Mouse (Mus musculus) embryo, embryonic 11.5 days (tissue): ENCODE measurements around the gene Omt2b.
A peak's percentile ranks its signal among the peaks of the same experiment; 100 is the strongest.
"Not testable (repeated sequence)": the region's sequence is repeated elsewhere in the genome, so short reads cannot be mapped to it uniquely, and the experiment has no call there.

Source experiments
- DNase-seq: peaks from one replicate; pipeline ENCODE4 v3.0.0-alpha.2; 2012; ENCODE audit warnings: low read depth, low spot score

Gene Omt2b

GRCm38 (mm10) chr9:78351504-78352220 lies 24.3 kb downstream of the Omt2b start:
- no peak for DNase-seq

DNA sequence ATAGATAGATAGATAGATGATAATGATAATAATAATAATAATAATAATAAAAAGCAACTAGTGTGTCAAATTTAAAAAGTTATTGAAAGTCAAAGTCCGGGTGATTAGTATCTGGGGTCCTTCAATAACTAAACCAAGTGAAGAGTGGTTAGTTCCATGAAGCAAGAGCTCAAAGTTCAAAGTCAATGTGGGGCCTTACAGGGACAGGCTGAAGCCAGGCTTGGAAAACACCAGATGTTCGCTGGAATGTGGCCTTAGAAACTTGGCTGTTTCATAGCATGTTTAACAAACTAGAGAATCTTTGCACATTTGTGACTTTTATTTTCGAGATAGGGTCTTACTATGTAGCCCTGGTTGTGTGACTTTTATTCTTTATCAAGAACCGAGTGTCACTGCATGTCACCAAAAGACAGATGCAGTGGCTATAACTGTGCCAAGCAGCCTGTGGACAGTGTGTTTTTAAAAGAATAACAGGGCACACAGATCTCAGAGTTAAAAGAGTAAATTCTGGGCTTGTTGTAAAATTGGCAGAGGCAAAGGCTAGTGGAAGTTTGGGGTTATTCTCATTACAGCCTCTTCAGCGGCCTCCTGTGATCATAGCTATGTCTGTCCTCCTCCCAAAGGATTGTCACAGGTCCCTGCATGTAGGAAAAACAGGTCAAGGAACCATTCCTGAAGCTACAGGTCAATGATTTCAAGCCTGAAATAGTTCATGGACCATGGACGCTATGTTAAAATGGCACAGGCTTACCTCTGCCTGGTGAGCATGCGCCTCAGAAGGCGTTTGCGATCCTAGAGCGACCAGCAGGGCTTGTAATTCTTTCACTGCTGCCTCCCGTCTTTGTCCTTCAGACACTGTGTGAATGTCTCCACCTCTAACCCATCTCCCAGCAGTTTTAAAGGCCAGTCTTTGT lies 27.5 kb downstream of the Omt2b start:
- DNase-seq: no peak

- DNase-seq: no peak
Observed at GRCm38 (mm10) chr9:78355611-78356010, 28.2 kb downstream of the Omt2b start, which contains the start of gene Gsta2. Gene Gsta2, minus strand, starts transcription at chr9:78355788.

DNA sequence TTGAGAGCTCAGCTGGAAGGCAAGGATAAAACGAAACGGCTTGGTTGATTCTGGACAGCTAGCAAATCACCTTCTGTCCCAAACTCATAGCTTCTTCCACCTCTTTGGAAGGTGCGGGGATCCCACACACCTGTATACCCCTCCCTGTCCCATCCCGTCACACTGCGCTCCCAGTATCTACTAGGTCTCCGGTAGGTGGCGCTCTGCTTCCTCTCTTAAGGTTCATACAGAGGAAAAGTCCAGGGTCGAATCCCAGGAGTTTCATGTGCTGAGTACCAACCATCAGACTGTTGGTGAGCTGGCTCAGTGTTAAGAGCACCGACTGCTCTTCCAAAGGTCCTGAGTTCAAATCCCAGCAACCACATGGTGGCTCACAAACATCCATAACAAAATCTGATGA lies 30.7 kb downstream of the Omt2b start:
- peak; percentile 54 for DNase-seq

- DNase-seq: no peak
Observed at GRCm38 (mm10) chr9:78359750-78360483, 32.5 kb downstream of the Omt2b start.

DNA sequence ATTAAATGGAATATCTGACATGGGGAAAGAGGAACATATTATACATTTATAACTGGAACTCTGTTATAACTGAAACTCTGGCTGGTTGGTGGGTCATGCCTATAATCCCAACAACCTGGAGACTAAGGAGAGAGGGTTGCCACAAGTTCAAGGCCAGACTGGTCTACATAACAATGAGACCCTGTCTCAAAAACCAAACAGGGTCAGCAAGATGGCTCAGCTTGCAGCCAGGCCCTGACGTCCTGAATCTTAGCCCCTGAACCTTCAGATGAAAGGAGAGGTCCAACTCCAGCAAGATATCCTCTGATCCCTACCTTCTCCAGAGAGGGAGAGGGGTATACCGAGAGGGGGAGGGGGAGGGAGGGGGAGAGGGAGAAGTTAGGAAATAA lies 33.1 kb downstream of the Omt2b start:
- no peak for DNase-seq

DNA sequence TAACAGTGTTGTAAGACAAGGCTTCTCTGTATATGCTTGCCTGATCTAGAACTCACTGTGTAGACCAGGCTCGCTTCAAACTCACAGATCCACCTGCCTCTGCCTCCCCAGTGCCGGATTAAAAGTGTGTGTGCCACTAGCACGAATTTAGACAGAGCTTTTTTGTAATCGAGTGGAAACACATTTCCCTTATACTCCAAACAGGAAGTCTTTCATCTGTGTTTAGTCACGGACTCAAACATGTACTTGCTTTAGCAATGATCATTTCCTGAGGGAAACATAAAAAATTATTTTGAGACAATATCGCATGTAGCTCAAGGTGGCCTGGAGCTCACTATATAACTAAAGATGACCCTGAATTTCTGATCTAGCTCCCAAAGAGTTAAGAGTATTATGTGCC lies 36.0 kb downstream of the Omt2b start:
- no peak for DNase-seq

DNA sequence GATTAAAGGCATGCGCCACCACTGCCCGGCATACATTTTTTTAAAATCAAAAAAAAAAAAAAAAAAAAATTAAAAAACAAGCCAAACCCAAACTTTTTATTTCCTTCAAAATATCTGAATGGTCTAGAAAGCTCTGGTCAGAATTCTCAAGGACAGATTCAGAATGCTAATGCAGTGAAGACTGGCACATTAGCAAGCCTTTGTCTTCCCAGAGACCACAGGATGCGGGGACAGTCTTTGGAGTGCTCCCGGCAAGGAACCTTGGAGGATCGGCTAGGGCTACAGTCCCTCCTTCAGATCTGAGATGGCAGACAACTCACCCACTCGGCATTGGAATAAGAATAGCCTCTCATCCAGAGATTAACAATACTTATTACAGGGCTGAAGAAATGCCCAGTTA lies 37.3 kb downstream of the Omt2b start:
- DNase-seq: no peak

DNA sequence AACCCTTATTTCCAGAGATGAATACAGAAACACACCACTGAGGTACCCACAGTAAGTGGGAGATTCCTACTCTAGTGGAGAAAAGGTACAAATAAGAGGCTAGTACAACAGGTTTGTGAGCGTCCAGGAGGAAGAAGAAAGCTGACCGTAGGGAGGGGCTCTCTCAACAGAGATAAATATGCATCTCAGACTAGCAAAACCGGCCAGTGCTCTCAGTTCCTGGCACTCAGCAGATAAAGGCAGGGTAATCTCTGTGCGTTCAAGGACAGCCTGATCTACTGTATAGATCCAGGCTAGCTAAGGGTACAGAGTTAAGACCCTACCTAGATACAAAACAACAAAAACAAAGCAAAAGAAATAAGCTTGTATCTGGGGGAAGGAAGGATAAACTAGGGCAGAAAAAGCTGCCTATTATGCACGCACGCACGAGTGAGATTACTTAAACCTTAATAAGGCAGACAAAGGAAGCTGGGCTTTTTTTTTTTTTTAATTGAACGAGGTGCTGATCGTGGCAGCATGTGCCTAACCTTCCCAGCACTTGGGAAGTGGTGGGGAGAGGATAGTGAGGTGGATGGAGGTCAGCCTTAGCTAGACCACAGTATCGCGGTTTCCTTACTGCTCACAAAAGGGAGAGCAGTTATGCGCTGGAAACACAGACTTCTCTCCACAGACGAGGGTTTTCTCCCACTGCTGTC lies 38.6 kb downstream of the Omt2b start:
- no peak for DNase-seq

DNA sequence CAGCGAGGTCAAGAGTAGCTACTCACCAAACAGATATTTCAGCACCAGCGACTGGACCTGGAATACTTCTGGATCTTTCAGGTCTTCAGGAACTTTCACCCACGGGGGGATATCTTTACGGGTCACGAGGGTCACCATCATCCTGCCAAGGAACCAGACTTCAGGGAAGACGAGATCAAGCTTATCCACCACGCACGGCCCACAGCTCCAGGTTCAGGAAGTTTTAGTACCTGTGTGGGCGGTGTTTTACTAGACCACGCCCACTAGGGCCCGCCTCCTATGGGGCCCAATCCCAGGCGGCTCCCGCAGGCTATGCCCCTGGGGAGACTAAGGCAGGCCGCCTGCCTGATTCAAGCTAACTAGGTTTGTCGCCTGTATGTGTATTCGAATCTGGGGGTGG lies 40.6 kb downstream of the Omt2b start, which contains the start of gene Dppa5a:
Gene Dppa5a, minus strand, starts transcription at position 219 of the 400 bp plus-strand sequence.
- not testable (repeated sequence) for DNase-seq

DNA sequence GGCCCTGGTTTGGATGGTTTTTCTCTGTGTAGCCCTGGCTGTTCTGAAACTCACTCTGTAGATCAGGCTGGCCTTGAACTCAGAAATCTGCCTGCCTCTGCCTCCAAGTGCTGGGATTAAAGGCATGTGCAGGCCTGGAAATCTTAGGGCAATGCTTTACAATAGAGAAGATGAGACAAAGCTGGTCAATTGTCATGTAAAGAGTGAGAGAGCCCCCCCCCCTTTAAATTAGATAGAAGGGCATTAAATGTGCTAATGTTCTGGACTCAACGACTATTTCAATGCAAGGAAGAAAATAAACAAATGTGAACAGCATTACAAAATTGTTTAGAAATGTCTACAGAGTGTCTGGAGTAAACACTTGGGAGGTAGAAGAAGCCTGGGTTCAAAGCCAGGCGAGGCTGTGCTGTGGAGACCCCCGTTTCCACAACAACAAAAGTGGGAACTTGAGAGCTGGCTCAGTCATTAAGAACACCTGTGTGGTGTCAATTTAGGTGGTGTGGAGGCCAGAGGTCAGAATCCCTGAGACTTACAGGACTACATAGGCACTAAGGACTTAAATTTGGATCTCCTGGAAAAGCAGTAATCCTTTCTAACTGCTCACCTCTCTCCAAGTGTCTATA lies 41.4 kb downstream of the Omt2b start:
- no peak for DNase-seq

- no peak for DNase-seq
Observed at GRCm38 (mm10) chr9:78369349-78369748, 42.0 kb downstream of the Omt2b start.

- no peak for DNase-seq
Observed at GRCm38 (mm10) chr9:78369786-78370185, 42.4 kb downstream of the Omt2b start.

DNA sequence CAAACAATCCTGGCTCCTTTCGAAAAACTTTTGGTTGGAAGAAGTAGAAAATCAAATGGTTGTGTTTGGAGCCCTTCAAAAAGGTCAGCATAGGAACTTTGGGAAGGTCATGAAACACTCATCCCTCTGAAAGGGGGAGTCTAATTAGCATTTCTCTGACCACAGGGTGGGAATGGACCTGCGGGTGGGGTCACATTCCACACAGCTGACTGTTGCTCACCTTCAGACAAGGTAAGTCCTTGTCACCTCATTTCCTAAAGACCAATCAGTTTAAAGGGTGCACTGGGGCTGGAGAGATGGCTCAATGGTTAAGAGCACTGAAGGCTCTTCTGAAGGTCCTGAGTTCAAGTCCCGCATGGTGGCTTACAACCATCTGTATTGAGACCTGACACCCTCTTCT lies 44.1 kb downstream of the Omt2b start:
- DNase-seq: no peak

- no peak for DNase-seq
Observed at GRCm38 (mm10) chr9:78372827-78373504, 45.6 kb downstream of the Omt2b start.

- no peak for DNase-seq
Observed at GRCm38 (mm10) chr9:78374397-78374796, 47.0 kb downstream of the Omt2b start.

DNA sequence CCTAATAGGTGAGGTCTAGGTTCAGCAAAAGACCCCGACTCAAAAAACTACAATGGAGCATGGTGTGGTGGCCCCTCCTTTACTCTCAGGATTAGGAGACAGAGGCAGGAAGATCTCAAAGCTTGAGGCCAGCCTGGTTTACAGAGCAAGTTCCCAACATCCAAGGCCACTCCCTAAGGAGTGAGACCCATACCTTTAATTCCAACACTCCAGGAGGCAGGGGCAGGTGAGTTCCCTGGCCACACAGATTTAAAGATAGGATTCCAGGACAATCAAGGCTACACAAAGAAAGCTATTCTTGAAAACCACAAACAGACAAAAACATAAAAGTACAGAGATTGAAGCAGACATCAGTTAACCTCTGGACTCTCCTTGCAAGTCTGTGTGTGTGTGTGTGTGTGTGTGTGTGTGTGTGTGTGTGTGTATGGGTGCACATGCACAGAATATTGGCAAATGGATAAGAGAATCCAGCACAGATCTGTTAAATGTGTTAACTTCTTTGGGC lies 47.5 kb downstream of the Omt2b start:
- DNase-seq: no peak

- DNase-seq: no peak
Observed at GRCm38 (mm10) chr9:78375486-78375885, 48.1 kb downstream of the Omt2b start.

DNA sequence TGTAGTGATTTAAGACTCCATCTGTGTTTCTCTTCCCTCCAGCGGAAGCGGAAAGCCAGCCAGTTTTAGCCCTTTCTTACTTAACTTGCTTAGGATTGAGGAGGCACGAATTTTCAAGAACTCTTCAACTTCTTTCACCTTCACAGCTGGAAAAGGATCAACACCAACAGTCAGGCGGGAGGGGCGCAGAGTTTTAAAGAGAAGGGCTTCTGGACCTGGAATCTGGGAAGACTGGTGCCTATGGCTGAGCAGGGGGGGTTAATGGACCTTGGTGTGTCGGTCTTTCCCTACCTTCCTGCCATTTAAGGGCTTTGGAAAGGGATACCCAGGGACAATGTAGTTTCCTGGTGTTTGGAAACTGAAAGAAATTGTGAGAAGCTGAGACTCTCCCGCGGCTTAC lies 50.2 kb downstream of the Omt2b start:
- no peak for DNase-seq

DNA sequence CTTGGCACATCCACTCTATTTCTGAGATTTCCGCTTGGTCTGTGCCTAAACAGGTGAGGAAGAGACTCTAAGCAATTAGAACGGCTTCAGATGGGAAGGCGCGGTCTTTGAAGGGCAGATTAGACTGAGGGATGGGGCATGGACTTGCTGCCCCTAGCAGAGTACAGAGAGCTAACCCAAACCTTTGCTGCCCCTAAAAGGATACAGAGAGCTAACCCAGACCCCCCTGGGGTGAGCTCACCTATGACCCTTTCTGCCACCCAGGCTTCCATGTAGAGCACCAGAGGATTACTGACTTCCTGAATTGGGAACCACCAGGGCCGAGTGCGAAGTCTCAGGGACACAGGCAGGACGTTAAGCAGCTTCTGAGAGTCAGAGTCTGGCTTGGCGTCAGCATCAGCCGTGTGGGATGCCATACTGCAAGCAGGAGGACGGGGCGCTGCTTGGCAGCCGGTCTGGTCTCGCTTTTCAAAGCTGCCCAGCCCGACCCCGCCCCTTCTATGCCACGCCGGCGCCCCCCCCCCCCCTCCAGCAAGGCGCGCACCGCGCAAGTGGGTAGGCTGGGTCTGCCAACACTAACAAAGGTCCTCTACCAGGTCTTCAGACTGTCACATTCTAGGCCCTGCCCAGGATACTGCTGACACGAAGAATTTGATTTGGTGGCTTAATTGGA lies 50.9 kb downstream of the Omt2b start, which contains the start of gene Ooep:
Gene Ooep, minus strand, starts transcription at position 613 of the 673 bp plus-strand sequence.
- DNase-seq: no peak
